Mouse (Mus musculus) neural tube, embryonic 13.5 days (tissue): ENCODE measurements around the gene Sccpdh. TPM values are rescaled to one million over a fixed set of nuclear protein-coding genes. Genes with fewer than 3 reads are reported as not detected.
"Not testable (repeated sequence)": the region's sequence is repeated elsewhere in the genome, so short reads cannot be mapped to it uniquely, and the experiment has no call there.

Experiments used
- ATAC-seq: fragments of 200-750 bp; cut with Nextera tagmentation; 2 replicates; pipeline ENCODE4 v1.8.0; 2017; ENCODE audit warnings: low read depth, mild to moderate bottlenecking, moderate TSS enrichment, moderate library complexity
- H3K27ac ChIP-seq: fragments of 300-500 bp; sonication (generic); replicated peaks from 2 replicates; pipeline ENCODE4 v1.5.1; 2015; ENCODE audit warnings: moderate library complexity, mild to moderate bottlenecking, inconsistent platforms
- H3K27me3 ChIP-seq: fragments of 300-500 bp; sonication (generic); 2 replicates; pipeline ENCODE4 v1.6.1; 2015; ENCODE audit warnings: mild to moderate bottlenecking, inconsistent platforms
- H3K36me3 ChIP-seq: fragments of 300-500 bp; sonication (generic); 2 replicates; pipeline ENCODE4 v1.6.1; 2015; ENCODE audit warnings: mild to moderate bottlenecking, inconsistent platforms
- H3K4me1 ChIP-seq: fragments of 300-500 bp; sonication (generic); replicated peaks from 2 replicates; pipeline ENCODE4 v1.6.1; 2015; ENCODE audit warnings: inconsistent platforms
- H3K4me2 ChIP-seq: fragments of 300-500 bp; sonication (generic); 2 replicates; pipeline ENCODE4 v1.6.1; 2015; ENCODE audit warnings: inconsistent platforms, mild to moderate bottlenecking, moderate library complexity
- H3K4me3 ChIP-seq: fragments of 300-500 bp; sonication (generic); 2 replicates; pipeline ENCODE4 v1.5.1; 2015; ENCODE audit warnings: mild to moderate bottlenecking, inconsistent platforms
- H3K9ac ChIP-seq: fragments of 300-500 bp; sonication (generic); 2 replicates; pipeline ENCODE4 v1.6.1; 2015; ENCODE audit warnings: moderate library complexity, mild to moderate bottlenecking, inconsistent platforms
- H3K9me3 ChIP-seq: fragments of 300-500 bp; sonication (generic); 2 replicates; pipeline ENCODE4 v1.6.1; 2016; ENCODE audit warnings: inconsistent platforms
- WGBS: fragments of 180-500 bp; shearing (Covaris S2); methylation state at CpG from one replicate; pipeline ENCODE4 v1.1.7; 2015; 5-methylcytosine and 5-hydroxymethylcytosine counted together
- polyA plus RNA-seq: library from polyadenylated mRNA; unstranded; fragments of >200 nt; fragmentation: Nextera tagmentation; extraction: Ambion mirVana; gene quantifications from 2 replicates; pipeline ENCODE4 v1.2.1, GENCODE M21; 2015

Sccpdh gene
- polyA plus RNA-seq, 1 experiment from 2014 or later: 157 TPM

GRCm38 (mm10) chr1:179710739-179711138 lies 42.7 kb downstream of the Sccpdh start:
- 95% methylated on average over 5 of the region's 5 CpGs for WGBS
- Histone ChIP-seq H3K4me3 (no peak overlapping the region), H3K4me1 (no peaks in the 10 kb centered on the region), H3K9ac (no peak overlapping the region), H3K27me3 (no peaks in the 10 kb centered on the region), H3K9me3 (no peaks in the 10 kb centered on the region), H3K36me3 (no peaks in the 10 kb centered on the region), H3K27ac (no peak overlapping the region), H3K4me2 (no peak overlapping the region)
- ATAC-seq: no peak

GRCm38 (mm10) chr1:179712658-179713057 lies 44.6 kb downstream of the Sccpdh start:
- Histone ChIP-seq H3K4me3 (no peak overlapping the region), H3K4me1 (no peaks in the 10 kb centered on the region), H3K27ac (no peak overlapping the region), H3K9me3 (no peaks in the 10 kb centered on the region), H3K36me3 (no peaks in the 10 kb centered on the region), H3K9ac (no peak overlapping the region), H3K4me2 (no peak overlapping the region), H3K27me3 (no peaks in the 10 kb centered on the region)
- ATAC-seq: no peak
- WGBS: 82% methylated on average over 7 of the region's 7 CpGs

GRCm38 (mm10) chr1:179713367-179713766 lies 45.4 kb downstream of the Sccpdh start:
- 83% methylated on average over 3 of the region's 3 CpGs for WGBS
- no peak overlapping the region for H3K4me2 ChIP-seq

GRCm38 (mm10) chr1:179715289-179715688 lies 47.3 kb downstream of the Sccpdh start:
- H3K36me3 ChIP-seq, H3K27me3 ChIP-seq, H3K27ac ChIP-seq, H3K4me3 ChIP-seq, H3K9ac ChIP-seq, H3K9me3 ChIP-seq, H3K4me2 ChIP-seq, ATAC-seq, H3K4me1 ChIP-seq: not testable (repeated sequence)
- 93% methylated on average over 4 of the region's 4 CpGs for WGBS

More at GRCm38 (mm10) chr1:179713367-179713766, 45.4 kb downstream of the Sccpdh start:
- H3K4me3 ChIP-seq: no peak overlapping the region
- no peak overlapping the region for H3K9ac ChIP-seq
- H3K27me3 ChIP-seq: no peaks in the 10 kb centered on the region
- H3K9me3 ChIP-seq: no peaks in the 10 kb centered on the region
- no peak overlapping the region for H3K27ac ChIP-seq
- no peaks in the 10 kb centered on the region for H3K4me1 ChIP-seq
- ATAC-seq: no peak
- no peaks in the 10 kb centered on the region for H3K36me3 ChIP-seq

- Histone ChIP-seq H3K9ac (no peak overlapping the region), H3K4me1 (no peaks in the 10 kb centered on the region), H3K36me3 (no peaks in the 10 kb centered on the region), H3K27me3 (no peaks in the 10 kb centered on the region), H3K27ac (no peak overlapping the region), H3K4me2 (no peak overlapping the region), H3K9me3 (no peaks in the 10 kb centered on the region), H3K4me3 (no peak overlapping the region)
- no peak for ATAC-seq
- WGBS: 95% methylated on average over 4 of the region's 4 CpGs
Measured at GRCm38 (mm10) chr1:179715786-179716185, 47.8 kb downstream of the Sccpdh start.

GRCm38 (mm10) chr1:179722811-179723469 lies 54.9 kb downstream of the Sccpdh start:
- 35% methylated on average over 8 of the region's 8 CpGs for WGBS
- H3K36me3 ChIP-seq: no peaks in the 10 kb centered on the region
- no peak overlapping the region for H3K4me3 ChIP-seq
- no peak overlapping the region for H3K27ac ChIP-seq
- peaks cover 11% of the 10 kb centered on the region for H3K27me3 ChIP-seq
- no peaks in the 10 kb centered on the region for H3K9me3 ChIP-seq
- no peak overlapping the region for H3K4me2 ChIP-seq
- ATAC-seq: no peak
- no peak overlapping the region for H3K9ac ChIP-seq
- H3K4me1 ChIP-seq: no peaks in the 10 kb centered on the region

- Histone ChIP-seq H3K36me3 (no peaks in the 10 kb centered on the region), H3K27me3 (peaks cover under 1% of the 10 kb centered on the region), H3K4me3 (no peak overlapping the region), H3K4me2 (no peak overlapping the region), H3K9ac (no peak overlapping the region), H3K4me1 (no peaks in the 10 kb centered on the region), H3K27ac (no peak overlapping the region), H3K9me3 (no peaks in the 10 kb centered on the region)
- WGBS: 91% methylated on average over 10 of the region's 10 CpGs
- ATAC-seq: no peak
Measured at GRCm38 (mm10) chr1:179728661-179729060, 60.7 kb downstream of the Sccpdh start.

- no peak overlapping the region for H3K4me2 ChIP-seq
- no peaks in the 10 kb centered on the region for H3K36me3 ChIP-seq
- no peaks in the 10 kb centered on the region for H3K9me3 ChIP-seq
- ATAC-seq: no peak
- WGBS: 91% methylated on average over 3 of the region's 3 CpGs
- H3K9ac ChIP-seq: no peak overlapping the region
- no peaks in the 10 kb centered on the region for H3K4me1 ChIP-seq
- no peak overlapping the region for H3K27ac ChIP-seq
- H3K27me3 ChIP-seq: no peaks in the 10 kb centered on the region
- H3K4me3 ChIP-seq: no peak overlapping the region
Measured at GRCm38 (mm10) chr1:179731391-179731790, 63.4 kb downstream of the Sccpdh start.

GRCm38 (mm10) chr1:179734500-179735474 lies 66.8 kb downstream of the Sccpdh start:
- H3K4me2 ChIP-seq: no peak overlapping the region
- no peaks in the 10 kb centered on the region for H3K27me3 ChIP-seq
- H3K9ac ChIP-seq: no peak overlapping the region
- no peaks in the 10 kb centered on the region for H3K9me3 ChIP-seq
- 46% methylated on average over 15 of the region's 15 CpGs for WGBS
- no peak overlapping the region for H3K4me3 ChIP-seq
- H3K36me3 ChIP-seq: no peaks in the 10 kb centered on the region
- no peaks in the 10 kb centered on the region for H3K4me1 ChIP-seq
- no peak for ATAC-seq
- H3K27ac ChIP-seq: no peak overlapping the region

GRCm38 (mm10) chr1:179736483-179736882 lies 68.5 kb downstream of the Sccpdh start:
- Histone ChIP-seq H3K9me3 (no peaks in the 10 kb centered on the region), H3K27me3 (no peaks in the 10 kb centered on the region)
- WGBS: 80% methylated on average over 3 of the region's 3 CpGs

More at GRCm38 (mm10) chr1:179736483-179736882, 68.5 kb downstream of the Sccpdh start:
- Histone ChIP-seq H3K36me3 (no peaks in the 10 kb centered on the region), H3K4me1 (no peaks in the 10 kb centered on the region), H3K27ac (no peak overlapping the region), H3K9ac (no peak overlapping the region), H3K4me2 (no peak overlapping the region), H3K4me3 (no peak overlapping the region)
- ATAC-seq: no peak
